In genomic region chr5:7996401-7997044, GRCm38 (mm10) we compare ENCODE assay signal across 8 mouse cellular contexts. TPM values are rescaled to one million over a fixed set of nuclear protein-coding genes. Genes with fewer than 3 reads are reported as not detected.
DNase-seq lines count a peak whose midpoint lies in the region; ATAC-seq and TF ChIP-seq lines count a peak whose summit lies in the region.

No protein-coding gene starts in this region.

- no peak for DNase-seq in liver, adult 2 months (ENCODE audit: extremely low read depth, low read depth, low spot score)
- peak; percentile 18 for DNase-seq in R1 (ENCODE audit: low read depth, low spot score)
- DNase-seq in lung, postnatal 25 days (ENCODE audit: low spot score) = peak; percentile 2
- no peak for DNase-seq in stomach, postnatal 0 days (ENCODE audit: low spot score)
- no peak for DNase-seq in adrenal gland, postnatal 36 days

- ATAC-seq in liver, embryonic 12.5 days = no peak
- ATAC-seq in forebrain, embryonic 13.5 days = peak; percentile 74
- ATAC-seq in stomach, postnatal 0 days (ENCODE audit: low FRiP score, low TSS enrichment) = no peak
- no peak for ATAC-seq in erythroid progenitor cell, adult 5-6 weeks (replicated peaks; ENCODE audit: low FRiP score, poor library complexity, severe bottlenecking)

- no peak overlapping the region for H3K4me3 ChIP-seq in liver, adult 2 months (ENCODE audit: insufficient read depth, low read depth, low read length)
- no peak overlapping the region for H3K4me3 ChIP-seq in liver, embryonic 12.5 days
- H3K4me3 ChIP-seq in forebrain, embryonic 13.5 days = no peak overlapping the region
- no peak overlapping the region for H3K4me3 ChIP-seq in stomach, postnatal 0 days (ENCODE audit: low read depth, low read length)

- H3K9ac ChIP-seq in liver, adult 2 months (ENCODE audit: low read depth, low read length) = no peak overlapping the region
- no peak overlapping the region for H3K9ac ChIP-seq in liver, embryonic 12.5 days
- no peak overlapping the region for H3K9ac ChIP-seq in forebrain, embryonic 13.5 days
- no peak overlapping the region for H3K9ac ChIP-seq in stomach, postnatal 0 days (ENCODE audit: low read length)

- no peaks in the 10 kb centered on the region for H3K4me1 ChIP-seq in liver, adult 2 months (ENCODE audit: control insufficient read depth, insufficient read depth, low read length)
- no peaks in the 10 kb centered on the region for H3K4me1 ChIP-seq in liver, embryonic 12.5 days
- no peaks in the 10 kb centered on the region for H3K4me1 ChIP-seq in forebrain, embryonic 13.5 days
- no peaks in the 10 kb centered on the region for H3K4me1 ChIP-seq in stomach, postnatal 0 days (replicated peaks; ENCODE audit: control insufficient read depth, insufficient read depth)

- TF ChIP-seq EP300 in stomach, postnatal 0 days (optimal IDR thresholded peaks at IDR 0.05) = no peak

- H3K27ac ChIP-seq in liver, adult 2 months (replicated peaks; ENCODE audit: insufficient read depth, low read depth, low read length) = no peak overlapping the region
- no peak overlapping the region for H3K27ac ChIP-seq in liver, embryonic 12.5 days
- H3K27ac ChIP-seq in forebrain, embryonic 13.5 days = no peak overlapping the region
- H3K27ac ChIP-seq in stomach, postnatal 0 days (replicated peaks) = no peak overlapping the region

- H3K36me3 ChIP-seq in liver, adult 2 months (ENCODE audit: control insufficient read depth, insufficient read depth, low read length) = no peaks in the 10 kb centered on the region
- no peaks in the 10 kb centered on the region for H3K36me3 ChIP-seq in liver, embryonic 12.5 days
- no peaks in the 10 kb centered on the region for H3K36me3 ChIP-seq in forebrain, embryonic 13.5 days (ENCODE audit: poor library complexity, severe bottlenecking)
- no peaks in the 10 kb centered on the region for H3K36me3 ChIP-seq in stomach, postnatal 0 days (ENCODE audit: control insufficient read depth, insufficient read depth, low read length)

- no peak overlapping the region for H3K4me2 ChIP-seq in liver, embryonic 12.5 days
- H3K4me2 ChIP-seq in forebrain, embryonic 13.5 days = no peak overlapping the region
- H3K4me2 ChIP-seq in stomach, postnatal 0 days (replicated peaks; ENCODE audit: low read depth) = no peak overlapping the region

- 0 out of 2 replicates have a peak, but pooled peaks have one; percentile 12 for TF ChIP-seq CTCF in liver, adult 2 months (IDR thresholded peaks at IDR 0.05; ENCODE audit: low read depth, low read length)
- TF ChIP-seq CTCF in stomach, postnatal 0 days (IDR thresholded peaks at IDR 0.05; ENCODE audit: low read depth) = peak; percentile 80

- 50% methylated on average over 8 of the region's 8 CpGs for WGBS in liver, adult 2 months
- WGBS in liver, embryonic 12.5 days (ENCODE audit: insufficient replicate concordance) = 43% methylated on average over 8 of the region's 8 CpGs
- WGBS in forebrain, embryonic 13.5 days = 59% methylated on average over 8 of the region's 8 CpGs
- WGBS in stomach, postnatal 0 days = 40% methylated on average over 8 of the region's 8 CpGs

- no peaks in the 10 kb centered on the region for H3K9me3 ChIP-seq in liver, embryonic 12.5 days (replicated peaks)
- H3K9me3 ChIP-seq in forebrain, embryonic 13.5 days (replicated peaks) = no peaks in the 10 kb centered on the region
- no peaks in the 10 kb centered on the region for H3K9me3 ChIP-seq in stomach, postnatal 0 days (ENCODE audit: control insufficient read depth, low read length)

- no peaks in the 10 kb centered on the region for H3K79me2 ChIP-seq in liver, adult 2 months (ENCODE audit: control insufficient read depth, insufficient read depth, low read length)

- H3K27me3 ChIP-seq in liver, adult 2 months (ENCODE audit: control insufficient read depth, insufficient read depth, low read length) = no peaks in the 10 kb centered on the region
- H3K27me3 ChIP-seq in liver, embryonic 12.5 days (replicated peaks) = no peaks in the 10 kb centered on the region
- H3K27me3 ChIP-seq in forebrain, embryonic 13.5 days = no peaks in the 10 kb centered on the region
- no peaks in the 10 kb centered on the region for H3K27me3 ChIP-seq in stomach, postnatal 0 days (ENCODE audit: control insufficient read depth, insufficient read depth, low read length)

- TF ChIP-seq POLR2A in liver, adult 2 months (IDR thresholded peaks at IDR 0.05; ENCODE audit: extremely low read depth, insufficient read depth, low read length) = no peak

RNA-seq across cellular contexts. Expression of gene Steap4, which starts 36.3 kb away (rescaled TPM):
- total RNA-seq in liver, adult 2 months (2014; rRNA removed) = 76.6 and 90.1 TPM in 2 replicates
- 38.3 and 40.9 TPM in 2 replicates for polyA plus RNA-seq in liver, adult 2 months (2012; rRNA removed)
- polyA plus RNA-seq in liver, embryonic 12.5 days (2016; fragmentation: Nextera tagmentation; extraction: Ambion mirVana) = 0.44 and 0.61 TPM in 2 replicates
- 0.16 and 0.17 TPM in 2 replicates for polyA plus RNA-seq in forebrain, embryonic 13.5 days (2015; fragmentation: Nextera tagmentation; extraction: Ambion mirVana)
- 3.6 and 3.7 TPM in 2 replicates for polyA plus RNA-seq in stomach, postnatal 0 days (2015; fragmentation: Nextera tagmentation; extraction: Ambion mirVana)
- total RNA-seq in erythroid progenitor cell, adult 5-6 weeks (2015; ENCODE audit: low replicate concordance) = 2.5 and 4.3 TPM in 2 replicates
- total RNA-seq in erythroid progenitor cell, adult 5-6 weeks (2017; ENCODE audit: low replicate concordance) = 0.08 and 2.7 TPM in 2 replicates
- total RNA-seq in adrenal gland, postnatal 36 days (2021) = 10 to 100 TPM; 14.4 to 47.1 TPM

RNA-seq across cellular contexts. Expression of gene Sri, which starts 49.4 kb away (rescaled TPM):
- 57.6 and 60.3 TPM in 2 replicates for total RNA-seq in liver, adult 2 months (2014; rRNA removed)
- polyA plus RNA-seq in liver, adult 2 months (2012; rRNA removed) = 52.6 and 58.8 TPM in 2 replicates
- polyA plus RNA-seq in liver, embryonic 12.5 days (2016; fragmentation: Nextera tagmentation; extraction: Ambion mirVana) = 232 and 242 TPM in 2 replicates
- polyA plus RNA-seq in forebrain, embryonic 13.5 days (2015; fragmentation: Nextera tagmentation; extraction: Ambion mirVana) = 135 and 147 TPM in 2 replicates
- 396 and 411 TPM in 2 replicates for polyA plus RNA-seq in stomach, postnatal 0 days (2015; fragmentation: Nextera tagmentation; extraction: Ambion mirVana)
- 174 and 246 TPM in 2 replicates for total RNA-seq in erythroid progenitor cell, adult 5-6 weeks (2015; ENCODE audit: low replicate concordance)
- total RNA-seq in erythroid progenitor cell, adult 5-6 weeks (2017; ENCODE audit: low replicate concordance) = 112 and 135 TPM in 2 replicates
- 100 to 1,000 TPM in 1 of 2 experiments, 10 to 100 TPM in 1; 98.2 to 112 TPM for total RNA-seq in adrenal gland, postnatal 36 days (2021)

Comparison
In these comparisons a context has a peak if more than half of its experiments do, and no peak if none do; other contexts are left out.
1. DNase-seq: peak in R1 (single experiment) and lung, postnatal 25 days (single experiment); none in liver, adult 2 months (single experiment), stomach, postnatal 0 days (single experiment) and adrenal gland, postnatal 36 days (0 of 2).